Mouse (Mus musculus): ENCODE data around the gene Ipo11.

The Ipo11 gene

GRCm38 (mm10) chr13:106829327-106829997, 107.3 kb downstream of the Ipo11 start:
- in situ Hi-C loops (cut with MboI; ENCODE audit: unreplicated experiment in 2 of 2) = no loop called here

- in situ Hi-C loops (cut with MboI; ENCODE audit: unreplicated experiment in 2 of 2) = no loop called here
Observed at GRCm38 (mm10) chr13:106825618-106826017, 111.1 kb downstream of the Ipo11 start.

- in situ Hi-C loops (cut with MboI; ENCODE audit: unreplicated experiment in 2 of 2) = no loop called here
Observed at GRCm38 (mm10) chr13:106823875-106824191, 112.9 kb downstream of the Ipo11 start.

- in situ Hi-C loops (cut with MboI; ENCODE audit: unreplicated experiment in 2 of 2) = no loop called here
Observed at GRCm38 (mm10) chr13:106823121-106823874, 113.5 kb downstream of the Ipo11 start.

GRCm38 (mm10) chr13:106820149-106820548, 116.6 kb downstream of the Ipo11 start:
- in situ Hi-C loops (cut with MboI; ENCODE audit: unreplicated experiment in 2 of 2) = no loop called here

- in situ Hi-C loops (cut with MboI; ENCODE audit: unreplicated experiment in 2 of 2) = no loop called here
Observed at GRCm38 (mm10) chr13:106819749-106820148, 117.0 kb downstream of the Ipo11 start.

- in situ Hi-C loops (cut with MboI; ENCODE audit: unreplicated experiment in 2 of 2) = no loop called here
Observed at GRCm38 (mm10) chr13:106817066-106817465, 119.7 kb downstream of the Ipo11 start.

- in situ Hi-C loops (cut with MboI; ENCODE audit: unreplicated experiment in 2 of 2) = loop anchor here in 1 of 2 experiments (5.0 kb wide), 1 partner anchor 51 kb away; no protein-coding TSS in a partner anchor
Observed at GRCm38 (mm10) chr13:106813519-106813918, 123.2 kb downstream of the Ipo11 start.

- in situ Hi-C loops (cut with MboI; ENCODE audit: unreplicated experiment in 2 of 2) = loop anchor here in 1 of 2 experiments (5.0 kb wide), 1 partner anchor 51 kb away; no protein-coding TSS in a partner anchor
Observed at GRCm38 (mm10) chr13:106813087-106813486, 123.7 kb downstream of the Ipo11 start.

- in situ Hi-C loops (cut with MboI; ENCODE audit: unreplicated experiment in 2 of 2) = loop anchor here in 1 of 2 experiments (5.0 kb wide), 1 partner anchor 48 kb away; no protein-coding TSS in a partner anchor
Observed at GRCm38 (mm10) chr13:106810156-106810555, 126.6 kb downstream of the Ipo11 start.

GRCm38 (mm10) chr13:106808821-106809220, 127.9 kb downstream of the Ipo11 start:
- in situ Hi-C loops (cut with MboI; ENCODE audit: unreplicated experiment in 2 of 2) = no loop called here

- in situ Hi-C loops (cut with MboI; ENCODE audit: unreplicated experiment in 2 of 2) = no loop called here
Observed at GRCm38 (mm10) chr13:106808315-106808714, 128.4 kb downstream of the Ipo11 start.

- in situ Hi-C loops (cut with MboI; ENCODE audit: unreplicated experiment in 2 of 2) = no loop called here
Observed at GRCm38 (mm10) chr13:106807303-106807702, 129.5 kb downstream of the Ipo11 start.

GRCm38 (mm10) chr13:106805146-106805545, 131.6 kb downstream of the Ipo11 start:
- in situ Hi-C loops (cut with MboI; ENCODE audit: unreplicated experiment in 2 of 2) = no loop called here

GRCm38 (mm10) chr13:106798026-106798425, 138.7 kb downstream of the Ipo11 start:
- in situ Hi-C loops (cut with MboI; ENCODE audit: unreplicated experiment in 2 of 2) = no loop called here

- in situ Hi-C loops (cut with MboI; ENCODE audit: unreplicated experiment in 2 of 2) = no loop called here
Observed at GRCm38 (mm10) chr13:106788817-106789216, 147.9 kb downstream of the Ipo11 start.

- in situ Hi-C loops (cut with MboI; ENCODE audit: unreplicated experiment in 2 of 2) = no loop called here
Observed at GRCm38 (mm10) chr13:106768807-106769206, 168.0 kb downstream of the Ipo11 start.

GRCm38 (mm10) chr13:106762611-106763010, 174.1 kb downstream of the Ipo11 start:
- in situ Hi-C loops (cut with MboI; ENCODE audit: unreplicated experiment in 2 of 2) = loop anchor here in 1 of 2 experiments (5.0 kb wide), 1 partner anchor 50 kb away; no protein-coding TSS in a partner anchor

- in situ Hi-C loops (cut with MboI; ENCODE audit: unreplicated experiment in 2 of 2) = loop anchor here in 1 of 2 experiments (5.0 kb wide), 1 partner anchor 51 kb away; no protein-coding TSS in a partner anchor
Observed at GRCm38 (mm10) chr13:106761661-106762060, 175.1 kb downstream of the Ipo11 start.

GRCm38 (mm10) chr13:106760232-106760875, 176.4 kb downstream of the Ipo11 start:
- in situ Hi-C loops (cut with MboI; ENCODE audit: unreplicated experiment in 2 of 2) = loop anchor here in 1 of 2 experiments (5.0 kb wide), 1 partner anchor 52 kb away; no protein-coding TSS in a partner anchor

GRCm38 (mm10) chr13:106755892-106756291, 180.9 kb downstream of the Ipo11 start:
- in situ Hi-C loops (cut with MboI; ENCODE audit: unreplicated experiment in 2 of 2) = no loop called here
